Mouse (Mus musculus) liver, postnatal 0 days (tissue): ENCODE results near the gene Apba2. TPM values are rescaled to one million over a fixed set of nuclear protein-coding genes. Genes with fewer than 3 reads are reported as not detected.

Experiments used
- ATAC-seq: fragments of 200-750 bp; cut with Nextera tagmentation; 2 replicates; pipeline ENCODE4 v1.8.0; 2017; ENCODE audit warnings: mild to moderate bottlenecking, moderate library complexity
- DNase-seq: peaks from one replicate; pipeline ENCODE4 v3.0.0-alpha.2; 2016
- H3K27ac ChIP-seq: fragments of 300-500 bp; sonication (generic); 2 replicates; pipeline ENCODE4 v1.5.1; 2014; ENCODE audit warnings: antibody characterized with exemption, moderate library complexity, mild to moderate bottlenecking, low read depth
- H3K27me3 ChIP-seq: fragments of 300-500 bp; sonication (generic); 2 replicates; pipeline ENCODE4 v1.6.1; 2014; ENCODE audit warnings: low read length, control low read depth, mixed read lengths; ENCODE audit not compliant: insufficient read depth
- H3K36me3 ChIP-seq: fragments of 300-500 bp; sonication (generic); replicated peaks from 2 replicates; pipeline ENCODE4 v1.6.1; 2014; ENCODE audit warnings: mild to moderate bottlenecking, control low read depth, low read length, moderate library complexity, mixed read lengths; ENCODE audit not compliant: insufficient read depth
- H3K4me1 ChIP-seq: fragments of 300-500 bp; sonication (generic); 2 replicates; pipeline ENCODE4 v1.6.1; 2014; ENCODE audit warnings: antibody characterized with exemption, mild to moderate bottlenecking, control low read depth; ENCODE audit not compliant: insufficient read depth
- H3K4me2 ChIP-seq: fragments of 300-500 bp; sonication (generic); 2 replicates; pipeline ENCODE4 v1.6.1; 2014; ENCODE audit warnings: low read depth, mild to moderate bottlenecking, low read length, moderate library complexity, mixed read lengths
- H3K4me3 ChIP-seq: fragments of 300-500 bp; sonication (generic); 2 replicates; pipeline ENCODE4 v1.5.1; 2014; ENCODE audit warnings: low read depth, low read length
- H3K9ac ChIP-seq: fragments of 300-500 bp; sonication (generic); replicated peaks from 2 replicates; pipeline ENCODE4 v1.6.1; 2014; ENCODE audit warnings: mild to moderate bottlenecking, moderate library complexity
- H3K9me3 ChIP-seq: fragments of 300-500 bp; sonication (generic); 2 replicates; pipeline ENCODE4 v1.6.1; 2016; ENCODE audit warnings: mild to moderate bottlenecking, control low read depth, low read length, mixed read lengths
- CTCF ChIP-seq: sonication (generic); IDR thresholded peaks from 2 replicates; pipeline ENCODE4 v1.5.1; 2016; ENCODE audit warnings: antibody characterized with exemption, low read depth
- EP300 ChIP-seq: IDR thresholded peaks from 2 replicates; pipeline ENCODE4 v1.6.1; 2016; ENCODE audit warnings: antibody characterized with exemption, low read depth, mild to moderate bottlenecking
- WGBS: fragments of 180-500 bp; shearing (Covaris S2); extraction: QIAGEN DNeasy Blood & Tissue Kit; methylation state at CpG from one replicate; pipeline ENCODE4 v1.1.7; 2014; ENCODE audit not compliant: insufficient replicate concordance; 5-methylcytosine and 5-hydroxymethylcytosine counted together
- polyA plus RNA-seq: library from polyadenylated mRNA; unstranded; fragments of >200 nt; fragmentation: Nextera tagmentation; extraction: Ambion mirVana; gene quantifications from 2 replicates; pipeline ENCODE4 v1.2.1, GENCODE M21; 2015

Apba2 gene
- polyA plus RNA-seq, 1 experiment from 2014 or later: not detected

DNA sequence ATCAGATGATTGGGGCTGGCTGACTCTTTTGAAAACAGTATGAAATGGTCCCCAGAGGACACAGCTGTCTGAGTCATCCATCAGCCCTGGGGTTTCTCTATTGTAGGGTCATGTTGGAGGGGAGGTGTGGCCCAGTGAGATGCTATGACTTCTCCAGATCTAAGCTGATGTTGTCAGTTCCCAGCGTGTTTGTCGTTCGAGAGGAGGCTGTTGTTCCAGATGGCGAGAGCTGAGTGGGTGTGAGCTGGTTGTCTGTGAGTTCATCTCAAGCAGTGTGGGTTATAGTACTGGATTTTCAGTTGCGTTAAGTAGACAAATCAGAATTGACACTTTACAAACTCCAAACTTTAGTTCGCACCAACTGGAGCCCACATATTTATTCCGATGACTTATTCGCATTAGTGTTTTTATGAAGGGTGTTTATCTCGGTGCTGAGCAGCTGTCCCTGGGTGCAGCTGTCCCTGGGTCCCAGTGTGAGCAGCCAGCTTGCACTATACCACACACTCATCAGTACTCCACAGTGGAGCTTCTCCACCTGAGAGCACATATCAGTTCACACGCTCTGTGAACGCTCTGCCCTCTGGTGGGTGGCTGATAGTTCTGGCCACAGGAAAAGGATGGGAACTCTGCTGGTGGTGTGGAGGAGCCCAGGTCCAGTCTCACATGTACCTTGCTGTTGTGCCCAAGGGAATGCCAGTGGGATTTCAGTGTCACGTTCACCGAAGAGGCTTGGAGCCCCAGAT lies 208.2 kb downstream of the Apba2 start:
- no peaks in the 10 kb centered on the region for H3K27me3 ChIP-seq
- H3K4me1 ChIP-seq: no peaks in the 10 kb centered on the region
- TF ChIP-seq EP300: no peak
- peak; percentile 35 for TF ChIP-seq CTCF
- H3K9me3 ChIP-seq: no peaks in the 10 kb centered on the region
- H3K9ac ChIP-seq: no peak overlapping the region
- H3K4me2 ChIP-seq: no peak overlapping the region
- no peak for ATAC-seq
- H3K4me3 ChIP-seq: no peak overlapping the region
- no peak for DNase-seq
- WGBS: 77% methylated on average over 13 of the region's 13 CpGs
- no peaks in the 10 kb centered on the region for H3K36me3 ChIP-seq
- no peak overlapping the region for H3K27ac ChIP-seq

DNA sequence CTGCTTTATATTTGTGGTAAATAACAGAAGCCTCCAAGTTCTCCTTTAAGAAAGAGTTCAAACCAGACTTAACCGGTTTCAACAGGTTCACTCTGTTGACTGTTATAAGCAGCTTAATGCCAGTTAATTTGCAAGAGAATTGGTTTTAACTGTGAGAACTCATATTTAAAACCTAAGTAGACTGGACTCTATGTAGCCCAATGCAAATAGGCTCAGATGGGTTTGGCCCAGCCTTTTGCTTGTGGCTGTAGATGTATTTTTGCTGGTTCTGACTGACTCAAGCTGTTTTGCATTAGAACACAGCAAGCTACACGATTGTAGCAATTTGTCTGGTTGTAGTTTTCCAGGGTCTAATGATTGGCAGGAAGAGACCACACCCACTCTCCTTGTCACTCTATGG lies 214.8 kb downstream of the Apba2 start:
- H3K9me3 ChIP-seq: no peaks in the 10 kb centered on the region
- no peak overlapping the region for H3K4me2 ChIP-seq
- no peak overlapping the region for H3K9ac ChIP-seq
- no peak overlapping the region for H3K4me3 ChIP-seq
- H3K4me1 ChIP-seq: no peaks in the 10 kb centered on the region
- no peaks in the 10 kb centered on the region for H3K36me3 ChIP-seq
- 72% methylated on average over 2 of the region's 2 CpGs for WGBS
- no peak for TF ChIP-seq EP300
- TF ChIP-seq CTCF: no peak
- no peak for ATAC-seq
- no peak overlapping the region for H3K27ac ChIP-seq
- no peak for DNase-seq
- H3K27me3 ChIP-seq: no peaks in the 10 kb centered on the region

DNA sequence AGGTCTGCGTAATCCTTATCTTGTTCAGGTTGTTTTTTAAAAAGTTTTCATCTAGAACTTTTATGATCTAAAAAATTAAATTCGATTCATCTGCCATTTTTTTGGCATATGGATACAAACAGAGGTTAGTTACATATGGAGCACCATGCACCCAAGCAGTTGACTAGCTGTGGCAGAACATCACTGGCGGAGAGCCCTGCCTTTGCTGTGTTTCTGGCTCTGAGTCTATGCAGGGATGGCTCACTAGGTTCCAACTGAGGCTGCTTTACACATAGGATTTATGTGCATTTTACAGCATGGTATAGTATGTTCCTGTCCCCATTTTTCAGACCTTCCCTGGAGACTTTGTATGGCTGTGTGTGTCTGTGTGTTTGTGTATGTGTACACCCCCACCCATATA lies 221.8 kb downstream of the Apba2 start:
- Histone ChIP-seq H3K4me3 (no peak overlapping the region), H3K9me3 (no peaks in the 10 kb centered on the region), H3K4me2 (no peak overlapping the region), H3K9ac (no peak overlapping the region), H3K36me3 (no peaks in the 10 kb centered on the region), H3K27ac (no peak overlapping the region), H3K4me1 (no peaks in the 10 kb centered on the region), H3K27me3 (no peaks in the 10 kb centered on the region)
- DNase-seq: no peak
- WGBS: 71% methylated on average over 3 of the region's 3 CpGs
- TF ChIP-seq CTCF (no peak), EP300 (no peak)
- no peak for ATAC-seq

DNA sequence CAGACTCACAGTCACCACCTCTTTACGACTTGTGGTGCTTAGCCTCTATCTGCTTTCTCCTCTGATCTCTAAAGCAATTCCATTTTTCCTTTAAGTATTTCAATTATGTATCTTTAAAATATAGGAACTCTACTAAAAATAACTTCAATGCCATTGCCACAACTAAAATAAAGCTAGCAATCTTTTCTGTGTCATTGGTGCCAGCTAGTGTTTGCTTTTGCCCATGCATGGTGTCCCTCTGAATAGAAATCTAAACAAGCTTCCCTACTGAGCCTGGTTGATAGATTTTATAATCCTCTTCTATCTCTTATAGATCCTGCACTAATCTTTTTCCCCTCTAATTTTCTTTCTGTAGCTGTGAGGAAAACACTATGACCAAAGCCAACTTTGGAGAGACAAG lies 222.9 kb downstream of the Apba2 start:
- no peaks in the 10 kb centered on the region for H3K36me3 ChIP-seq
- no peak overlapping the region for H3K4me2 ChIP-seq
- no peak overlapping the region for H3K4me3 ChIP-seq
- no peak overlapping the region for H3K27ac ChIP-seq
- H3K9me3 ChIP-seq: no peaks in the 10 kb centered on the region
- ATAC-seq: no peak
- TF ChIP-seq CTCF (no peak), EP300 (no peak)
- no peaks in the 10 kb centered on the region for H3K27me3 ChIP-seq
- no peak for DNase-seq
- WGBS: 69% methylated on average over 1 of the region's 1 CpGs
- H3K9ac ChIP-seq: no peak overlapping the region
- no peaks in the 10 kb centered on the region for H3K4me1 ChIP-seq

DNA sequence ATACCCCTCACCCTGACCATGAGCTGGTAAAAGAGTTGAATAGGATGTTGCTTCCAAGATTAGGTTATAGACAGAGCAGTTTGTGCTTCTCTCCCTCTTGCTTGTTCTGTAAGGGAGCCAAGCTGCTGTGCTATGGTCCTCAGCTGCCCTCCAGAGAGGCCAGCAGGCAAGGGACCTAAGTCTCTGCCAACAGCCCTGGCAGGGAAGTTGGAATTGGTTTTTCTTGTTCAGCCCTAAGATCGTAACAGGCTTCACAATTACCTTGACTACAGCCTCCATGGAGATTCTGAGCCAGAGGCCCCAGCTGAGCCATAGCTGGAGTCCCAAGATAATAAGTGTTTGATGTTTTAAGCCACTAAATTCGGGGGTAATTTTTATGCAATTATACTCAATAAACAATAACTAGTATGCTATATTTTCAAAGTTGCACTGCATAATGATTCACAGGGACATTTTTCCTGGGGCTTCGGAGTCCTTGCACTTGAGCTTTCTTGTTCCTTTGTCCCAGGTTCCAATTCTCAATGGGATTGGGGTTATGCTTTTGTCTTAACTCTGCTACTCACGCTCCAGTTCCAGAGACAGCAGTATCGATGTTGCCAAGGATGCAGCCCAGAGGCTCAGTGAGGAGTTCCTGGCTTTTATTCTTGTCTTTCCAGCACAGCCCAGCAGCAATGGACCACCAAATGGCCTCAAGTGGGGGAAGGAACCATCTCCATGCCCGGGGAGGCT lies 224.6 kb downstream of the Apba2 start:
- Histone ChIP-seq H3K9ac (no peak overlapping the region), H3K9me3 (no peaks in the 10 kb centered on the region), H3K4me3 (no peak overlapping the region), H3K4me1 (no peaks in the 10 kb centered on the region), H3K4me2 (no peak overlapping the region), H3K36me3 (no peaks in the 10 kb centered on the region), H3K27ac (no peak overlapping the region), H3K27me3 (no peaks in the 10 kb centered on the region)
- no peak for TF ChIP-seq EP300
- 71% methylated on average over 6 of the region's 6 CpGs for WGBS
- no peak for DNase-seq
- ATAC-seq: no peak

DNA sequence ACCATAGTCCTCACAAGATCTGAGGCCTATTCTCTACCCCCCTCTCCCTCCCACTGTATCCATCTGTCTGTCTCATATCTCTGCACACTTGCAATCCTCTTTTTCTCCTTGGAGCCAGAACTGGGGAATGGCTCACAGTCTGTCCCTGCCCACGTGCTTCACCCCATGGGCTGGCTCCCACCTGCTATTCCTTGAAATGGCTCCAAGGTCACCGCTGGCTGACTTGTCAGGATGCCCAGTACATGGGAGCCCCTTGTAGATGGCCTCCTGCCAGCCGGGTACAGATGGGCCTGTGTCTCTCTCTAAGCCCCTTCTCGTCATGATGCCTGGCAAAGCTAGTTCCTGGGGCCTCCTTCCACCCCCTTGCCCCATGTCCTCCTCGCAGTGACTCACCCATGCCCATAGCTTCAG lies 226.7 kb downstream of the Apba2 start:
- no peaks in the 10 kb centered on the region for H3K36me3 ChIP-seq
- H3K9ac ChIP-seq: no peak overlapping the region
- ATAC-seq: no peak
- 66% methylated on average over 5 of the region's 5 CpGs for WGBS
- no peaks in the 10 kb centered on the region for H3K4me1 ChIP-seq
- DNase-seq: no peak
- no peaks in the 10 kb centered on the region for H3K27me3 ChIP-seq
- TF ChIP-seq CTCF: no peak
- TF ChIP-seq EP300: no peak
- no peak overlapping the region for H3K27ac ChIP-seq
- no peak overlapping the region for H3K4me3 ChIP-seq
- H3K9me3 ChIP-seq: no peaks in the 10 kb centered on the region
- no peak overlapping the region for H3K4me2 ChIP-seq
